Mouse (Mus musculus): ENCODE data around the gene Gm20870. TPM values are rescaled to one million over a fixed set of nuclear protein-coding genes. Genes with fewer than 3 reads are reported as not detected.
"Not testable (repeated sequence)": the region's sequence is repeated elsewhere in the genome, so short reads cannot be mapped to it uniquely, and the experiment has no call there.

The Gm20870 gene
- not detected in 2 replicates for total RNA-seq (2014; rRNA removed)
- polyA plus RNA-seq (2012; rRNA removed) = not detected in 2 replicates

DNA sequence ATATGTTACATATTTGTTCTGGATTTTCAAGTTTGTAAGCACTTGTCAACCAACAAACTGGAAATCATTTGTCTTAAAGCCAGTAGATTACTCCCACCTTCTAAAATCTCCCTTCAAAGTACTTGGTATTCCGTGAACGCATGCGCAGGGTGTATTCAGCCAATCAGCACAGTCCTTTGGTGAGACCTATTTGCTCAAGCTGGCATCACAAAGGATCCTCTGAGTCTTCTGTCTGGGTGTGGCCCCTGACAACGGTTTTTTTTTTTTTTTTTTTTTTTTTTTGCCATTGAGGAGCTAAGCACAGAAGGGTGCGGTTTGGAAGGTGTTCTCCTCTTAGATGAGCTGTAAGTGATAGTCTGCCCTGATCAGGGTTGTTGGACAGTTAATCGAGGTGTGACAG, at the start of gene Gm20870:
Gene Gm20870 (plus strand): TSS at position 301 of the 400 bp plus-strand sequence.
- H3K9ac ChIP-seq (ENCODE audit: low read depth, low read length); H3K36me3 ChIP-seq (ENCODE audit: control insufficient read depth, insufficient read depth, low read length); H3K79me2 ChIP-seq (ENCODE audit: control insufficient read depth, insufficient read depth, low read length); H3K4me3 ChIP-seq (ENCODE audit: insufficient read depth, low read depth, low read length); DNase-seq (ENCODE audit: extremely low read depth, low read depth, low spot score); H3K27me3 ChIP-seq (ENCODE audit: control insufficient read depth, insufficient read depth, low read length); H3K4me1 ChIP-seq (ENCODE audit: control insufficient read depth, insufficient read depth, low read length); H3K27ac ChIP-seq (replicated peaks; ENCODE audit: insufficient read depth, low read depth, low read length): not testable (repeated sequence)
- WGBS = no CpG with 5 or more reads among the region's 6 CpGs

Other genes with a start within 250 kb of the Gm20870 start
- gene Gm20869, start 222.6 kb upstream of the Gm20870 start, total RNA-seq (2014; rRNA removed) = not detected in 2 replicates
- gene Gm20869, start 222.6 kb upstream of the Gm20870 start, polyA plus RNA-seq (2012; rRNA removed) = not detected in 2 replicates